Mouse (Mus musculus): ENCODE data around the gene Tsga13. TPM values are rescaled to one million over a fixed set of nuclear protein-coding genes. Genes with fewer than 3 reads are reported as not detected.

The Tsga13 gene
- polyA plus RNA-seq (2015; fragmentation: Illumina TruSeq; extraction: RNeasy Lipid Tissue Mini Kit (QIAGEN cat#74804); ENCODE audit: insufficient read depth, low replicate concordance), result 7.9 TPM

DNA sequence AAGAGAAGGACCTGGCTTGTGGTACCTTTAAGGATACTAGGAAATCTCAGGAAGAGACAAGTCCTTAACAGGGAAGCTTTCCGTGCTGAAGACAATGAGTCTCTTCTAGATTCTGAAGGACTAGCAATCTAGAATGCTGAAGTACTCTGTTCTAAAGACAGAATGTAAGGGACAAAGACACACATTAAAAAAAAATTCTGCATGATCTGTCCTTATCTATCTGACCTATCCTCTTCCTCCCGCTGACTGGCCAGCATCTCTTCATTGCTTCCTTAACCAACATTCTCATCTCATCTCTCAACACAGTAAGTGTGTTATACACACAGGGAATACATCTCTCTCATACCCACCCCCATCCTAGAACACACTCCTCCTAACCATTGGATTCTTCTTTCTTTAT lies at the start of gene Tsga13:
TSS of gene Tsga13 (minus strand) at position 101 of the 400 bp plus-strand sequence.

DNA sequence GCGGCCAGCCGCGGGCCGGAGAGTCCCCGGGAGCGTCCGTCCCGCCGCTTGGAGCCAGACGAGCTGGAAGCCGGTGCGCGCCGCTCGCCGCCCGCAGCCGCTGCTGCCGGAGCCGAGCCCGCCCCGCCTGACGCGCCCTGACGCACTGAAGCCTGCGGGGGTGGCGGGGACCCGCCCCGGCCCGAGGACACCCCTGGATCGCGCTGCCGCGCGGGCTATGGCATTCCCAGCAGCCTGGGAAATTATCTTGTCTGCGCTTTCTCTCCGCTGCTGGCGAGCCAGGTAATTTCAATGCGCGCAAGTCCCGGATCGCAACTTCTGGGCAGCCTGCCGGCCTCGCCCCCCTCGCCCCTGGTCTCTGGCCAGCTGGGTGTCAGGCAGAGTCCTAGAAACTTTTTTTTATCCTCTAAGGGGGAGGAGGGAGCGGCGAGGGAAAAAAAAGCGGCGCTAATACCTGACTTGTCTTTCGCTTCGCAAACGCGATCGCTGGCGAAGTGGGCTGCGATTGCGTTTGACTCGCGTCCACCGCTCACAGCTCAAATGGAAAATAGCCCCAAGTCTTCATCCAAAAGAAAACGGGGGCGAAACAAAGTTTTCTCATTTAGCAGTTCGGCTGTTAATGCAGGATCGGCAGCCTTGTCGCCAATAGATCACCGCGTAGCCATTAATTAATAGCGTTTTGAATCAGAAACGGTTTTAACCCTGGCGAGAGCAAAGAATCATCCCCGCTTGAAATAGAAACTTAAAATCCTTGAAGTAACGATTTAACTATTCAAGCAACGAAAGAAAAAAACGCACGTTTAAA lies 43.6 kb upstream of the Tsga13 start, which contains the start of gene Klf14:
TSS of gene Klf14 (minus strand) at position 343 of the 805 bp plus-strand sequence.

DNA sequence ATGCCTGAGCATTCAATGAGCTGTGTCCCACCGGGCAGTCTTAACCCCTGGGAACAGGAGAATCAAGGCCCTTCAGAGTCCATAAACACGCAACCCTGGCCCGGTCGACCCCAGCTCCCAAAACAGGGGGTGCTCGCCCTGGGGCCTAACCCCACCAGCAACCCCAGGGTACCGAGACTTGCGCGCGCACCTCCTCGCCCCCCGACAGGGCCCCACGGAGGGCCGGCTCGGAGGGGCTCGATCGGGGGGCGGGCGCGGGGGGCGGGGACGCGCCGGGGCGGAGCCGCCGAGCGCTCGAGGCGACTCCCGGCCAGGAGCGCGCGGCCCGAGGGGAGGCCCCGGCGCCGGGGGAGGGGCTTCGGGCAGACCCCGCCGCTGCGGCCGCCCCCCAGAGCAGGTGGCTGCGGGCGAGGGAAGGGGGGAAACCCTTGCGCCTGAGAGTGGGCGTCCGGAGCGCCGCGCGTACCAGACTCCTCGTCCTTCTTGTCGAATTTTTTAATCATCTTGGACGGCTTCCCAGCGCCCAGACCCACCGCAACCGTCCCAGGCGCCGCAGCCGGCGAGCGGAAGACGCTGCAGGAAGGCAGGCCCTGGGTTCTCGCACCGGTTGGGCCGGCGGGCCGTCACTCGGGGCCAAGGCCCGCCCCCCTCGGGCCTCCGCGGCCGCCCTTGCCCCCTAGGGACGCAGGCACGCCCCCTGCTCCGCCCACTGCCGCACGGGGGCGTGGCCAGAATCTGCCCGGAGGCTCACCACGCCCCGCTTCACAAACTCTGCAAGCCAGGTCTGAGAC lies 19.0 kb downstream of the Tsga13 start, which contains the start of gene Copg2:
TSS of gene Copg2 (minus strand) at position 600 of the 791 bp plus-strand sequence.

Other genes with a start within 250 kb of the Tsga13 start
- gene Cep41, start 221.8 kb downstream of the Tsga13 start, polyA plus RNA-seq (2015; fragmentation: Illumina TruSeq; extraction: RNeasy Lipid Tissue Mini Kit (QIAGEN cat#74804); ENCODE audit: insufficient read depth, low replicate concordance), result 10.2 TPM
- gene Mest, start 192.0 kb downstream of the Tsga13 start, polyA plus RNA-seq (2015; fragmentation: Illumina TruSeq; extraction: RNeasy Lipid Tissue Mini Kit (QIAGEN cat#74804); ENCODE audit: insufficient read depth, low replicate concordance), result 3.5 TPM
- 50.2 TPM for gene Copg2, start 18.8 kb downstream of the Tsga13 start, polyA plus RNA-seq (2015; fragmentation: Illumina TruSeq; extraction: RNeasy Lipid Tissue Mini Kit (QIAGEN cat#74804); ENCODE audit: insufficient read depth, low replicate concordance)
- gene Klf14, start 43.5 kb upstream of the Tsga13 start, polyA plus RNA-seq (2015; fragmentation: Illumina TruSeq; extraction: RNeasy Lipid Tissue Mini Kit (QIAGEN cat#74804); ENCODE audit: insufficient read depth, low replicate concordance), result not detected